Mouse (Mus musculus) lung, embryonic 15.5 days (tissue): ENCODE results near the gene Nelfcd. TPM values are rescaled to one million over a fixed set of nuclear protein-coding genes. Genes with fewer than 3 reads are reported as not detected.

ENCODE experiments used
- ATAC-seq: fragments of 200-750 bp; cut with Nextera tagmentation; 2 replicates; pipeline ENCODE4 v1.8.0; 2017; ENCODE audit warnings: moderate number of reproducible peaks, borderline replicate concordance; ENCODE audit not compliant: low FRiP score, low TSS enrichment; ENCODE audit errors: extremely low read depth
- H3K27ac ChIP-seq: fragments of 300-500 bp; sonication (generic); 2 replicates; pipeline ENCODE4 v1.5.1; 2015; ENCODE audit warnings: moderate library complexity, mild to moderate bottlenecking, inconsistent platforms
- H3K27me3 ChIP-seq: fragments of 300-500 bp; sonication (generic); 2 replicates; pipeline ENCODE4 v1.6.1; 2015; ENCODE audit warnings: inconsistent platforms
- H3K36me3 ChIP-seq: fragments of 300-500 bp; sonication (generic); 2 replicates; pipeline ENCODE4 v1.6.1; 2015; ENCODE audit warnings: inconsistent platforms
- H3K4me1 ChIP-seq: fragments of 300-500 bp; sonication (generic); 2 replicates; pipeline ENCODE4 v1.6.1; 2015; ENCODE audit warnings: inconsistent platforms
- H3K4me2 ChIP-seq: fragments of 300-500 bp; sonication (generic); 2 replicates; pipeline ENCODE4 v1.6.1; 2015; ENCODE audit warnings: inconsistent platforms, mild to moderate bottlenecking, moderate library complexity
- H3K4me3 ChIP-seq: fragments of 300-500 bp; sonication (generic); 2 replicates; pipeline ENCODE4 v1.5.1; 2015; ENCODE audit warnings: mild to moderate bottlenecking, inconsistent platforms
- H3K9ac ChIP-seq: fragments of 300-500 bp; sonication (generic); 2 replicates; pipeline ENCODE4 v1.6.1; 2015; ENCODE audit warnings: inconsistent platforms
- H3K9me3 ChIP-seq: fragments of 300-500 bp; sonication (generic); 2 replicates; pipeline ENCODE4 v1.6.1; 2016; ENCODE audit warnings: inconsistent platforms
- WGBS: fragments of 180-500 bp; shearing (Covaris S2); methylation state at CpG from one replicate; pipeline ENCODE4 v1.1.7; 2015; 5-methylcytosine and 5-hydroxymethylcytosine counted together
- polyA plus RNA-seq: library from polyadenylated mRNA; unstranded; fragments of >200 nt; fragmentation: Nextera tagmentation; extraction: Ambion mirVana; gene quantifications from 2 replicates; pipeline ENCODE4 v1.2.1, GENCODE M21; 2015

Gene Nelfcd
- polyA plus RNA-seq = 128 and 138 TPM in 2 replicates

DNA sequence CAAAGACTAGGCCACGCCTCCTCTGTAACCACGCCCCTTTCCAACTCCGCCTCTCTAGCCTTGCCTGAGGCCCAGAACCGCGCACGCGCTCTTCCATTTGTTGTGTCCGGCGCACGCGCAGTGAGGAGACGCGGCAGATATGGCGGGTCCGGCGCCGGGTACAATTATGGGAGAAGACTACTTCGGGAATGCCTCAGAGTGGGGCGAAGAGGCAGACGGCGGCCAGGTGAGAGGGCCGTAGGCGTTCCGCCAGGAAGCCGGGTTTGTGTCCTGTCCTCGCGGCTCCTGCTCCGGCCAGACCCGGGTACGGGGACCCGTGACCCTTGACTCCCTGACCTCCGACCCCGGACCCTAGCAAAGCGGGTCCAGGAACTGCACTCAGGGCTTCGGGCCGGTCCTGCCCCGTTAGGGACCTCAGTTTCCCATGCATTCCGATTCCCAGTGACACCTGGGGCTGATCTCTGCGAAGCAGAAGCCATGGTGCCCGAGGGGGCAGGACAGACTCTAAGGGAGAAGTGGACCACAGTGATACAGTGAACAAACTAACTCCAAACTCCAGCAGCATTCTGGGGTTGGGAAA, at the start of gene Nelfcd:
Gene Nelfcd, plus strand, starts transcription at position 74 of the 580 bp plus-strand sequence.
- Histone ChIP-seq H3K9ac (peak within 1 kb of the TSS; percentile 89), H3K27me3 (no peaks in the 10 kb centered on the region), H3K4me2 (peak within 1 kb of the TSS; percentile 77), H3K4me3 (peak within 1 kb of the TSS; percentile 86), H3K36me3 (peaks cover 8% of the 10 kb centered on the region), H3K27ac (peak within 1 kb of the TSS; percentile 33; the same call in 1 of the 2 replicates), H3K9me3 (no peaks in the 10 kb centered on the region), H3K4me1 (peaks cover 12% of the 10 kb centered on the region)
- 1% methylated on average over 40 of the region's 40 CpGs for WGBS
- ATAC-seq = peak; percentile 96

DNA sequence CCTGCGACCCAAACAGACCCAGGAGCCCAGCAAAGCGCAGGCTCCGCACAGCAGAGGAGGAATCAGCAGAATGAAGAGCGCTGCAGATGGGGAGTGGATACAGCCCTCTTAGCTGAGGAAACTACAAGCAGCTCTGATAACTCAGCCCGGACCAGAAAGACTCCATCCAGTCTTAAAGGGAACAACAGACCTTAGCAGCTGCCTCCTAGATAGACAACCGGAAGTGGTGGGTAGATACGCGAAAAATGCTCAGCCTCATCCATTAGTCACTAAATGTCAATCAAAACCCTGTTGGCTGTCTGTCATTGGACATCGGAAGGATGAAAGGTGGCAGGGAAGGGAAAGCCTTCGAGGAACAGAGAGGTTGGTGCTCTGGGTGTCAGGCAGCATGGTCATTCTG, 49.0 kb upstream of the Nelfcd start:
- Histone ChIP-seq H3K36me3 (no peaks in the 10 kb centered on the region), H3K27ac (no peak overlapping the region), H3K4me2 (no peak overlapping the region), H3K9ac (no peak overlapping the region), H3K9me3 (no peaks in the 10 kb centered on the region), H3K4me1 (no peaks in the 10 kb centered on the region), H3K4me3 (no peak overlapping the region), H3K27me3 (no peaks in the 10 kb centered on the region)
- WGBS = 76% methylated on average over 10 of the region's 10 CpGs
- ATAC-seq = no peak

DNA sequence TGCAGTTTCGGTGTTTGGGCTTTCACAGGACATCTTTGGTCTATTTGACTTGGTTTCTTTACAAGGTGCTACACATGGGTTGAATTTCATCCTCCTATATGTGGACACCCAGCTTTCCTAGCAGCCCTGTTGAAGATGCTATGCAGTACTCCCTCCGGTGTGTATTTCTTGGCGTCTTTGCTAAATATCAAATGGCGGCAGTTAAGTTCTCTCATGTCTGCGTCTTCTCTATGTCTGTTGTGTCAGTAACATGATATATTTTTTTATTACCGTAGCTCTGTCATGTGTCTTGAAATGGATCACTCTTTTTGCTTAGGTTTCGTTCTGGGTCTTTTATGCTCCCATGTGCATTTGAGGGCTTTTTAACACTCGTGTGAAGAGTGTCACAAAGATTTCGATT, 34.6 kb upstream of the Nelfcd start:
- Histone ChIP-seq H3K9ac (no peak overlapping the region), H3K9me3 (no peaks in the 10 kb centered on the region), H3K4me2 (no peak overlapping the region), H3K27me3 (no peaks in the 10 kb centered on the region), H3K36me3 (no peaks in the 10 kb centered on the region), H3K27ac (no peak overlapping the region), H3K4me3 (no peak overlapping the region), H3K4me1 (no peaks in the 10 kb centered on the region)
- no peak for ATAC-seq
- 83% methylated on average over 9 of the region's 9 CpGs for WGBS

DNA sequence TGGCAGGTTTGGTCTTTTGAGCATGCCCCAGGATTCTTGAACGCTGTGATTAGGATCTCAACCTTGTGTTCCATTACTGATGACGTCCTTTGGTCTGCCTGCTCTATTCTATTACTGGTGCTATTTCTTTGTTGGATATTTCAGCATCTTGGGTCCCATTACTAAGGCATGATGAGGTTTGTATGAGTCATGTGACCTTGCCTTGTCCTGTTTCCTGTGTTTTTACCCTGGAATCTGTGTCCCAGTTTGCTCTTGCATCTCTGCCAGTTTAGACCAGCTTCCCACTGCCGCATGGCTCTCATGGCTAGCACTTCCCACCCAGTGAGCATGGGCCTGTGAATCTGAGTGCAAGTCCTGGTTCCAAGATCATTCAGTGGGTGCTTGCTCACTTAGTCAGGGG, 23.7 kb upstream of the Nelfcd start:
- H3K9ac ChIP-seq = no peak overlapping the region
- no peak for ATAC-seq
- no peak overlapping the region for H3K4me2 ChIP-seq
- no peaks in the 10 kb centered on the region for H3K27me3 ChIP-seq
- H3K36me3 ChIP-seq = no peaks in the 10 kb centered on the region
- no peaks in the 10 kb centered on the region for H3K4me1 ChIP-seq
- no peaks in the 10 kb centered on the region for H3K9me3 ChIP-seq
- no peak overlapping the region for H3K27ac ChIP-seq
- WGBS = 83% methylated on average over 3 of the region's 3 CpGs
- H3K4me3 ChIP-seq = no peak overlapping the region

DNA sequence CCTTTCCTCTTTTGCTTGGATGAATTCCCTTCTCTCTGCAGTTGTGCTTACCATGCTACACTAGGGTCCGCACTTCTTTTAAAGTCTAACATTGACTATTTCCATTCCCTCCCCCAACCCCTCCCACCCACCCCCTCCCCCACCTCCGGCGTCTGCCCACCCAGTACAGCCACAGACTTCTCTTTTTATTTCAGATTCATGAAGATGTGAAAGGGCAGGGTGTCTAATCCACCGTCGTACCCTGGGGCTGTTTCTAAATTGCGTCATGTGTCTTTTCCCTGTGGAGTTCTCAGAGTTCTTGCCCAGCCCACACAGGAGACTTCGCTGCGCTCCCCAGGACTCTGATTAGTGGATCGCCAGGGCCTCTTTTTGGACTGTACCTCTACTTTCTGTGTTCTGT, 23.1 kb upstream of the Nelfcd start:
- Histone ChIP-seq H3K4me1 (no peaks in the 10 kb centered on the region), H3K4me2 (no peak overlapping the region), H3K27me3 (no peaks in the 10 kb centered on the region), H3K4me3 (no peak overlapping the region), H3K9ac (no peak overlapping the region), H3K9me3 (no peaks in the 10 kb centered on the region), H3K36me3 (no peaks in the 10 kb centered on the region), H3K27ac (no peak overlapping the region)
- ATAC-seq = no peak
- 76% methylated on average over 9 of the region's 9 CpGs for WGBS

DNA sequence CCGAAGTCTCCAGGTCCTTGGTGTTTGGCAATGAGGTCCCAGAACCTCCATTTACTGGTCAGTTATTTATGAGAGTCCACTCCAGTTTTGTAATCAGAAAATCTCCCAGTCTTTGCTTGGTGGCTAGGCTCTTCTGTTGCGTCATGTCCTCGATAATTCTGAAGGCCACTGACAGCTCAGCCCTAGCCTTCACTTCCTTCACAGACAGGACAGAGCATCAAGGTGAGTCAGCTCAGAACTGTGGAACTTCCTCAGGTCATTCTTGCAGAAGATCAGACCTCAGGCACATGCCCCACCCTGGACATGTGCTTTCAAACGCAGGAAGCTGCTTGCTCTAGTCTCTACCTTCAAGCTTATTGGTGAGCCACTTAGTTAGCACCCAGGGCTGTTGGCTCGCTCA, 22.2 kb upstream of the Nelfcd start:
- WGBS = 69% methylated on average over 5 of the region's 5 CpGs

DNA sequence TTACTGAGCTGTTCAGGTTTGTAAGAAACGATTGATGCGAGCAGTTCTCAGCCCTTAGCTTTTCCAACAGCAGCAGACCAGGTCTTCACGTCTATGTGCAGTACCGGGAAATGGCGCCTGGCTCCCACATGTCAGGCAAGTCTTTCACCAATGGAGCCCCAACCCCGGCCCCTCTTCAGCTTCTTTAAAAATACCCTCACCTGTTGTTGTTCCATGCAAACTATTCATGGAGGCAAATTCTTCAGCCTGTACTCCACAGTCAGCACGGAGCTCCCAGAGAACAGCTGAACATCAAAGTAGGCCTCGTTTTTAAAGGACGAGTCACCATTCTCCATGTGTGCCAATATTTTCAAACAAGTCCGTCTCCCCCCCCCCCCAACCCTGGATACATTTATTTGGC, 19.0 kb upstream of the Nelfcd start:
- Histone ChIP-seq H3K27ac (no peak overlapping the region), H3K9ac (no peak overlapping the region), H3K36me3 (no peaks in the 10 kb centered on the region), H3K4me1 (no peaks in the 10 kb centered on the region), H3K4me3 (no peak overlapping the region), H3K4me2 (no peak overlapping the region), H3K9me3 (no peaks in the 10 kb centered on the region), H3K27me3 (no peaks in the 10 kb centered on the region)
- 80% methylated on average over 10 of the region's 10 CpGs for WGBS
- ATAC-seq = no peak

More for the DNA sequence above, 22.2 kb upstream of the Nelfcd start:
- no peak overlapping the region for H3K4me3 ChIP-seq
- no peak overlapping the region for H3K9ac ChIP-seq
- H3K36me3 ChIP-seq = no peaks in the 10 kb centered on the region
- no peak for ATAC-seq
- H3K27ac ChIP-seq = no peak overlapping the region
- H3K27me3 ChIP-seq = no peaks in the 10 kb centered on the region
- no peaks in the 10 kb centered on the region for H3K9me3 ChIP-seq
- no peak overlapping the region for H3K4me2 ChIP-seq
- no peaks in the 10 kb centered on the region for H3K4me1 ChIP-seq

GRCm38 (mm10) chr2:174397065-174397464, 18.5 kb upstream of the Nelfcd start:
- no peak for ATAC-seq

GRCm38 (mm10) chr2:174397881-174398280, 17.7 kb upstream of the Nelfcd start:
- WGBS = 87% methylated on average over 6 of the region's 6 CpGs
- Histone ChIP-seq H3K9me3 (no peaks in the 10 kb centered on the region), H3K4me1 (no peaks in the 10 kb centered on the region), H3K36me3 (no peaks in the 10 kb centered on the region), H3K27ac (no peak overlapping the region), H3K4me3 (no peak overlapping the region), H3K4me2 (no peak overlapping the region), H3K9ac (no peak overlapping the region), H3K27me3 (no peaks in the 10 kb centered on the region)
- ATAC-seq = no peak

More at GRCm38 (mm10) chr2:174397065-174397464, 18.5 kb upstream of the Nelfcd start:
- H3K27me3 ChIP-seq = no peaks in the 10 kb centered on the region
- no peak overlapping the region for H3K4me3 ChIP-seq
- no peaks in the 10 kb centered on the region for H3K9me3 ChIP-seq
- no peak overlapping the region for H3K4me2 ChIP-seq
- H3K36me3 ChIP-seq = no peaks in the 10 kb centered on the region
- 97% methylated on average over 1 of the region's 1 CpGs for WGBS
- H3K27ac ChIP-seq = no peak overlapping the region
- H3K9ac ChIP-seq = no peak overlapping the region
- no peaks in the 10 kb centered on the region for H3K4me1 ChIP-seq

GRCm38 (mm10) chr2:174400396-174400795, 15.2 kb upstream of the Nelfcd start:
- H3K27ac ChIP-seq = no peak overlapping the region
- H3K4me3 ChIP-seq = no peak overlapping the region
- H3K4me2 ChIP-seq = no peak overlapping the region
- no peaks in the 10 kb centered on the region for H3K36me3 ChIP-seq
- no peak for ATAC-seq
- H3K27me3 ChIP-seq = no peaks in the 10 kb centered on the region
- no peak overlapping the region for H3K9ac ChIP-seq
- H3K4me1 ChIP-seq = no peaks in the 10 kb centered on the region
- 66% methylated on average over 4 of the region's 4 CpGs for whole genome bisulfite sequencing
- H3K9me3 ChIP-seq = no peaks in the 10 kb centered on the region

GRCm38 (mm10) chr2:174410222-174410621, 5.4 kb upstream of the Nelfcd start:
- Histone ChIP-seq H3K27me3 (no peaks in the 10 kb centered on the region), H3K9me3 (no peaks in the 10 kb centered on the region), H3K36me3 (no peaks in the 10 kb centered on the region), H3K4me1 (0 out of 2 replicates have a peak, but pooled peaks cover 5% of the 10 kb centered on the region), H3K9ac (no peak overlapping the region), H3K4me2 (no peak overlapping the region), H3K27ac (no peak overlapping the region), H3K4me3 (no peak overlapping the region)
- 31% methylated on average over 2 of the region's 2 CpGs for WGBS
- no peak for ATAC-seq

GRCm38 (mm10) chr2:174413127-174413526, 2.5 kb upstream of the Nelfcd start:
- no peak overlapping the region for H3K4me3 ChIP-seq
- no peaks in the 10 kb centered on the region for H3K36me3 ChIP-seq
- no peak overlapping the region for H3K27ac ChIP-seq
- no peaks in the 10 kb centered on the region for H3K27me3 ChIP-seq
- H3K9ac ChIP-seq = no peak overlapping the region
- no peak overlapping the region for H3K4me2 ChIP-seq
- no peaks in the 10 kb centered on the region for H3K9me3 ChIP-seq
- ATAC-seq = no peak
- H3K4me1 ChIP-seq = peaks cover 12% of the 10 kb centered on the region
- 61% methylated on average over 7 of the region's 7 CpGs for WGBS
